Mouse (Mus musculus): Measurements from ENCODE around the gene Insm1.

The Insm1 gene

DNA sequence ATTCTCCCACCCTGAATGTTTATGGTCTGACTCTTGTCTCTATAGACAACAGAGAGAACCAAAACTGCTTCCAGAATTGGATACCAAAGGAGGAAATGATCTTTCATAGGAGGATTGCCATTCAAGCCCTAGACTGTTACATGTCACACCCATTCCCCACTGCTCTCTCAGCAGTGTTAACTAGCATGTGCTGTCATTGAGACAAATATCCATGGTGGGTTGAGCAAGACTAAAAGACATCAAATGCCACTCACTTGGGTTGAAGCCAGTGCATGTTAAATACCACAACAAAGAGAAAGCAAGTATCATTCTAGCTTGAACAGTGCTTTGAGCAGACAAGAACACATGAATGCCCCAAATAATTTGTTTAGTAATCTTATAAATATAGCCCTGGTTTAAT, 41.2 kb downstream of the Insm1 start:
- DNase-seq (ENCODE audit: low spot score in 2 of 2): no peak

GRCm38 (mm10) chr2:146265045-146265444, 43.3 kb downstream of the Insm1 start:
- DNase-seq (ENCODE audit: low spot score in 2 of 2): no peak

- no peak for DNase-seq (ENCODE audit: low spot score in 2 of 2)
Observed at GRCm38 (mm10) chr2:146266539-146266938, 44.8 kb downstream of the Insm1 start.
